Mouse (Mus musculus): ENCODE results near the gene Fgf2. TPM values are rescaled to one million over a fixed set of nuclear protein-coding genes. Genes with fewer than 3 reads are reported as not detected.

The Fgf2 gene
- polyA plus RNA-seq, 1 experiment from 2014 or later: 1.4 TPM

DNA sequence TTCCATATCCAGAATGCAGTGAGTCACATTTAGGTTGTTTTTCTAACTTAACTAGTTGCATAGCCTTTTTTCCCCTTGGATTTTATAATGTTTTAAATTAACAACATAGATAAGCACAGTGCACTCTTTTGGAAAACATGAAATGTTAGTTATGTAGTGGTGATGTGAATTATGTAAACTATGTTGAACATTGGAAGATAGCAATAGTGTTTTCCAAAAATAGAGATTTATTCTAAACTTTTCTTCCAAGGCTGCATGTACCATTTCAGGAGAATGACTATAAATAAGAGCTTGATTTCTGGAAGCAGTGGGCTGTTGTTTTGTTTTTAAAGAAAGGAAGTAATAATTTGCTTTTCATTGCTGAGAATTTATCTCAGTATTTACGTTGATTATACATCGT, 95.3 kb downstream of the Fgf2 start:
- Histone ChIP-seq H3K4me2 (no peak overlapping the region), H3K4me1 (ENCODE audit: control insufficient read depth, insufficient read depth, low read length) (no peaks in the 10 kb centered on the region), H3K36me3 (ENCODE audit: control insufficient read depth, insufficient read depth, low read length) (no peaks in the 10 kb centered on the region), H3K27ac (ENCODE audit: low read depth, low read length) (no peak overlapping the region), H3K9ac (ENCODE audit: low read depth, low read length) (no peak overlapping the region), H3K9me3 (replicated peaks; ENCODE audit: control insufficient read depth, low read length) (no peaks in the 10 kb centered on the region), H3K27me3 (ENCODE audit: control insufficient read depth, insufficient read depth, low read length) (no peaks in the 10 kb centered on the region), H3K4me3 (ENCODE audit: low read depth, low read length) (no peak overlapping the region)
- ATAC-seq (replicated peaks; ENCODE audit: insufficient number of reproducible peaks, low FRiP score, low TSS enrichment): no peak
- WGBS (ENCODE audit: insufficient replicate concordance): 92% methylated on average over 2 of the region's 2 CpGs

GRCm38 (mm10) chr3:37455992-37456391, 107.8 kb downstream of the Fgf2 start:
- no peak for ATAC-seq (replicated peaks; ENCODE audit: insufficient number of reproducible peaks, low FRiP score, low TSS enrichment)
- no peaks in the 10 kb centered on the region for H3K4me1 ChIP-seq (ENCODE audit: control insufficient read depth, insufficient read depth, low read length)
- no peak overlapping the region for H3K27ac ChIP-seq (ENCODE audit: low read depth, low read length)
- no peak overlapping the region for H3K4me3 ChIP-seq (ENCODE audit: low read depth, low read length)
- no peaks in the 10 kb centered on the region for H3K36me3 ChIP-seq (ENCODE audit: control insufficient read depth, insufficient read depth, low read length)
- no peak overlapping the region for H3K4me2 ChIP-seq
- no peaks in the 10 kb centered on the region for H3K27me3 ChIP-seq (ENCODE audit: control insufficient read depth, insufficient read depth, low read length)
- no peaks in the 10 kb centered on the region for H3K9me3 ChIP-seq (replicated peaks; ENCODE audit: control insufficient read depth, low read length)
- WGBS (ENCODE audit: insufficient replicate concordance): 64% methylated on average over 1 of the region's 1 CpGs
- no peak overlapping the region for H3K9ac ChIP-seq (ENCODE audit: low read depth, low read length)

Other genes starting within 250 kb of the Fgf2 start
- gene Il2, start 222.4 kb upstream of the Fgf2 start, polyA plus RNA-seq (2014; fragmentation: Nextera tagmentation; extraction: Ambion mirVana): 0.29 and 0.34 TPM in 2 replicates
- gene Il21, start 115.7 kb upstream of the Fgf2 start, polyA plus RNA-seq (2014; fragmentation: Nextera tagmentation; extraction: Ambion mirVana): not detected in 2 replicates
- gene Bbs12, start 35.8 kb upstream of the Fgf2 start, polyA plus RNA-seq (2014; fragmentation: Nextera tagmentation; extraction: Ambion mirVana): 4.7 and 5.7 TPM in 2 replicates
- gene Cetn4, start 35.6 kb upstream of the Fgf2 start, polyA plus RNA-seq (2014; fragmentation: Nextera tagmentation; extraction: Ambion mirVana): 0.52 and 1.1 TPM in 2 replicates
- 27.8 TPM in 2 replicates for gene Spata5, start 71.5 kb downstream of the Fgf2 start, polyA plus RNA-seq (2014; fragmentation: Nextera tagmentation; extraction: Ambion mirVana)
- gene Nudt6, start 71.9 kb downstream of the Fgf2 start, polyA plus RNA-seq (2014; fragmentation: Nextera tagmentation; extraction: Ambion mirVana): 8.2 and 13.2 TPM in 2 replicates

Data from heart, embryonic 11.5 days (tissue).